Mouse (Mus musculus): Measurements from ENCODE around the gene Col9a3. TPM values are rescaled to one million over a fixed set of nuclear protein-coding genes. Genes with fewer than 3 reads are reported as not detected.

The Col9a3 gene
- total RNA-seq, 2 experiments from 2014 or later = 0.21 TPM; not detected in 1

DNA sequence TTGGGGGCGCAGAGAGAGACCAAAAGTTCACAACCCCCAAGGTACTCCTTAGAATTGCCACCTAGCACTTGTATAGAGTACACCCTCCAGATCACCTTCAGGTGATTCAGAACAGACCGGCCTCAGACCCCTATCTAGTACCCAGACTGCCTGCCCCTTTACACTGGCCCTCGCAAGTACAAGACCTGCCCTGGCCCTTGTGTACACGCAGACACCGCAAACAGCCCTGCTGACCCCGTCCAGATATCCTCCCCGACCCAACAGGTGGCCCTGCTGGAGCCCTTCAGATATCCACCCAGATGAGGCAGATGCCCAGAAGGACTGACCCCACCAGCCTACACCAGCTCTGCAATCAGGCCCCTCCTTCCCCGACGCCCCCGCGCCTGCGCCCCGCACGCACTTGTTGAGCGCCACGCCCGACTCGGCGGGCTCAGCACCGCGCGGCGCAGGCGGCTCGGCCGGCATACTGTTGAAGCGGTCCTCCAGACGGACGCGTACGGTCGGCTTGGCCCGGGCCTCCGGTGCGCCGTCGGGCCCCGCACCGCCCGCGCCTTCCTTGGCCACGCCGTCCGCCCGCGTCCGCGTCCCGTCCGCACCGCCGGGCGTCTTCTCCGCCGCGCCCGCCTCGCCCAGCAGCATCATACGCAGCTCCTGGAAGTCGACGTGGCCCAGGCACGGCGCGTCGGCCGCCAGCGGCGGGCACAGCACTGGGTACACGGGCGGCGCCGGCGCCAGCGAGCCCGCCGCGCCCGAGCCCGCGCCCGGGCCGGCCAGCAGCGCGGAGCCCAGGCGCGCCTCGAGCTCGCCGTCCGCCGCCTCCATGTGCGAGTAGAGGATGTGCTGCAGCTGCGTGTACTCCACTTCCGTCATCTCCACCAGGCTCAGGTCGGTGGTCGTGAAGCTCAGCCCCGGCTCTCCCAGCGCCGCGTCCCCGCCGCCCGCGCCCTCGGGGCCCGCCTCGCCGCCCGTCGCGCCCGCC is 44.3 kb downstream of the Col9a3 start:
- DNase-seq = no peak

- DNase-seq = no peak
Measured at GRCm38 (mm10) chr2:180642555-180643260, 45.1 kb downstream of the Col9a3 start, which contains the start of gene Tcfl5. TSS of gene Tcfl5 (minus strand) at chr2:180642708.

DNA sequence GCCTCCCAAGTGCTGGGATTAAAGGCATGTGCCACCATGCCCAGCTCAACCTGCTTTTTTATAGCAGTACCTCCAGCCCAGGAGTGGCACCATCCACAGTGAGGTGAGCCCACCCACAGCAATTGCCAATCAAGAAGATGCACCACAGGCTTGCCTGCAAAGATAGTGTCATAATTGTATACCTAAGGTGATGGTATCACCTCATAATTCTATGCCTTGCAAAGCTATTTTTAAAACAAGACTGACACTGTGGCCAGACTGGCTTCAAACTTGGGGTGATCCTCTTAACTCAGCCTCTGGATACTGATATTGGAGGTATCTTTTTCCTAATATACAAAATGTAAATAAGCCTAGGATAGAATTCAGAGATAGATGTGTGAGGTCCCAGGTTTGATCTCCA is 46.0 kb downstream of the Col9a3 start:
- DNase-seq = no peak

- no peak for DNase-seq
Measured at GRCm38 (mm10) chr2:180646841-180647240, 49.3 kb downstream of the Col9a3 start.

DNA sequence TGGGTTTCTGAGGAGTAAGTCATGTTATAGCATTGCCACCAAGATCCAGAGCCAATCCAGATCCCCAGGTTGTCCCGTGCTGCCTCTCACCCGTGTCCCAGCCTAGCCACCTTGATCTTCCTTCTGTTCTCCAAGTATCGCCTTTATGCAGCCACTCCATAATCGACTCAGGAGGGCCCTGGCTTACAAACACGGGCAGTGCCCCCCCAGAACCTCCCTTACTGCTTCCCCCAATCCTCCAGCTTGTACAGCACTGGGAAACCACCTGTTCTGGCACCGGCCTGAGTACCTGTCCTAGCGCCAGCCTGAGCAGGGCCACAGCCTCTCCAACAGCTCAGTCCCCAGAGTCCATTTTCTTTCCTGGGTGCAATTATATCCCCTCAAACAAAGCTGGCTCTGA is 57.1 kb downstream of the Col9a3 start:
- DNase-seq = no peak

DNA sequence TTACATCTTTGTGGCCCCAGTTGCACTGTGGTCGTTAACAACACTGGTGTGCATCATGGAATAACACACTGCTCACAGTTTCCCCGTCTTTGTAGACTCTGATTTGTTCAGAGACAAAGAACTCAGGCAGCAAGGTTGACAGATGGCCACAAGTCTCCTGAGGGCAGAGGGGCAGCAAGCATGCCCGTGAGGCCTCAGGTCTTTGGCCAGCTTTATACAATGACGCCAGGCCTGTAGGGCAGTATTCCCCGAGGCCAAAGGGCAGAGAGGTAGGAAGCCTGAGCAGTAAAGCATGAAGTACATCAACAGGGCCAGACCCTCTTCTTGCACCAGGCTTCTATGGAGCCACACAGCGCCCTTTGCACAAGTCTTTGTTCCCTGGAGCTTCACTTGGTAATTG is 57.6 kb downstream of the Col9a3 start:
- no peak for DNase-seq

DNA sequence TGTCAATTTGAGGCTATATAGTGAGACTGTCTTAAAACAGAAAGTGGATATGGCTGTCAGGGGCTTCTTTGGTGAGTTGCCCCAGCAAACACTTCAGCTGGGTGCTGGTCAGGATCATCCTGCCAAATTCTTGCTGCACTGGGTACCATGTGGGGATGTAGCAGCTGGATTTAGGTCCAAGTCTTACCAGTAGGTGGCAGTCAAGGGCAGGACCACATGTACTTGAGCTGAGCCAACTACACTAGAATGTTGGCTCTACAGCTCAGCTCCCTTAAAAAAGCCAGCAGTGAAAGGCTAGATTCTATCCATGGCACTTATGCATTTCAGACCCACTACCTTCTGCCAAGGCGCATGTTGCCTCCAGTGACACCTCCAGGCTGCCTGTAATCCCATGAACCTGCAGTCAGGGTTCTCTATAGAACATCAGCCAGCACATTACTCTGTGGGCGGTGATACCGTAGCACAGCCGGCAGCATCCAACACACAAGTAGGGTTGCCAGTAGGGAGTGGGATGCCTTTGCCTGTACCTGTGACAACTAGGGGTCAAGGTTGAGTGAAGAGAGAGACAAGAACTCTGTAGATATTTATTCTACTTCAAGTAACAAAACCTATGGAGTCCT is 59.9 kb downstream of the Col9a3 start:
- peak; percentile 69 to 82 for DNase-seq

GRCm38 (mm10) chr2:180658381-180658780 is 60.8 kb downstream of the Col9a3 start:
- no peak for DNase-seq

DNA sequence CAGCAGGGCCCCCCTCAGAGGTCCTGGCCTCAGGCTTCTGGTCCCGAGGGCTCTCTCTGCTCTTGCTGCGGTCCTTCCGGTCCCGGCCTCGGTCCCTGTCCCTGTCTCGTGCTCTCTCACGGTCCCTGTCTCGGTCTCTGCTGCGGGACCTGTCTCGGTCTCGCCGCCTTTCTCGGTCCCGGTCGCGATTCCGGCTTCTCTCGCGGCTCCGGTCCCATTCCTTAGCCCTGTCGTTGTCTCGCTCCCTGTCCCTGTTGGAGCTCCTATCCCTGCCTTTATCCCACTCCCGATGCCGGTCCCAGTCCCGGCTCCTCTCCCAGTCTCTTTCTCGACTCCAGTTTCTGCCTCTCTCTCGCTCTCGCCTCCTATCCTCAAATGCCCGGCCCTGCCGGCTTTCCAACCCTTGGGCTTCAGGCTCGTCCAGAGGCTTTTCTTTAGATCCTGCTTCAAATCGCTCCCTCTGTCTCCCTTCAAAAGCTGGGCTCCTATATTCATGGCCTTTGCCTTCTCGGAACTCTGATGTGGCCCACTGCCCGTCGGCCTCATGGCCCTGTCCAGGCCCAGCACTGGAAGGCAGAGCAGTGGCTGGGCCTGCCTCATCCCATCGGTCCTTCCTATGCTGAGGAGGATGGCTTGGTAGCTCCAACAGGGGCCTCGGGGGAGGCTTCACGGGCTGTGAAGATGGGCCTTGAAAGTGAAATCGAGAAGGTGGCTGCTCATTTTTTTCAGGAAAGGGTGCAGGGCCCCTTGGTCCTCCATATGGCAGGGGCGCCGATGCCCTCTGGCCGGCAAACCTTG is 62.0 kb downstream of the Col9a3 start:
- DNase-seq = no peak

DNA sequence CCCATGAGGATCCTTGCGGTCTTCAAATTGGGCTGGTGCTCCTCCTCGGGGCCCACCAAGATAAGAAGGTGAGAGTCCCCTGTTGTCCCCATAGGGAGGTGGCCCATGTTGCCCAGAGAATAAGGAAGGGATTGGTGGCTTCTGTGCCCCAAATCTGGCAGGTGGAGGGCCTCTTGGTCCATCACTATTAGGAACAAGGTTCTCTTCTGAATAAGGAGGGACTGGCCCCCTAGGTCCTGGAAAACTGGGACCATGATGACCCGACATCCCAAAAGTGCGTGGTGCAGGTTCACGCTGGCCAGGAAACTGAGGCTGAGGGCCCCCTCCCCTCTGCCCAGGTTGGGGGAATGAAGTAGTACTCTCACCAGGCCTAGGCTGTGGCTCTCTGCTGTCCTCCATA is 62.9 kb downstream of the Col9a3 start:
- no peak for DNase-seq

- DNase-seq = no peak
Measured at GRCm38 (mm10) chr2:180662008-180662407, 64.4 kb downstream of the Col9a3 start.

Other genes starting within 250 kb of the Col9a3 start
- gene Slco4a1, start 141.5 kb upstream of the Col9a3 start, total RNA-seq (2021) = under 1 TPM in 1 of 2 experiments, not detected in 1; 0.23 TPM
- not detected for gene Ntsr1, start 97.8 kb upstream of the Col9a3 start, total RNA-seq (2021)
- gene Mrgbp, start 16.5 kb upstream of the Col9a3 start, total RNA-seq (2021) = 10 to 100 TPM; 17.8 to 18.4 TPM
- 10 to 100 TPM; 31.9 to 34.1 TPM for gene Ogfr, start 8.5 kb upstream of the Col9a3 start, total RNA-seq (2021)
- gene Tcfl5, start 44.9 kb downstream of the Col9a3 start, total RNA-seq (2021) = not detected
- gene Dido1, start 112.2 kb downstream of the Col9a3 start, total RNA-seq (2021) = 10 to 100 TPM; 25.8 to 29.9 TPM
- 10 to 100 TPM; 55.8 to 59.5 TPM for gene Gid8, start 112.3 kb downstream of the Col9a3 start, total RNA-seq (2021)
- gene Slc17a9, start 127.5 kb downstream of the Col9a3 start, total RNA-seq (2021) = under 1 TPM; 0.10 to 0.54 TPM
- not detected for gene Bhlhe23, start 179.1 kb downstream of the Col9a3 start, total RNA-seq (2021)

Data from heart, adult 18-20 months (tissue).